15 mouse cellular contexts compared by ENCODE assay signal in genomic region chr14:56824562-56824961, GRCm38 (mm10). TPM values are rescaled to one million over a fixed set of nuclear protein-coding genes. Genes with fewer than 3 reads are reported as not detected.
DNase-seq lines count a peak whose midpoint lies in the region; TF ChIP-seq lines count a peak whose summit lies in the region.
"Had no signal": no experiment of that assay in that cellular context is flagged by ENCODE, and none has a peak within 500 bp of the region (broad histone marks: within the 10 kb centered on the region; RNA-seq: fewer than 3 reads in every experiment).

No protein-coding gene starts in this region.

- H3K27ac ChIP-seq in left cerebral cortex, adult 2 months = no peak overlapping the region
- H3K27ac ChIP-seq: hindbrain, embryonic 10.5 days; macrophage; neural tube, embryonic 13.5 days had no signal

- TF ChIP-seq CTCF in left cerebral cortex, adult 2 months (IDR thresholded peaks at IDR 0.05) = peak; percentile 36

- DNase-seq in left cerebral cortex, adult 2 months (ENCODE audit: extremely low spot score in 1 of 2, low spot score in 2 of 2) = no peak
- DNase-seq in left cerebral cortex, adult 18-20 months (ENCODE audit: low spot score in 2 of 2) = no peak
- DNase-seq in 3T3-L1 (ENCODE audit: low read depth, low spot score) = peak; percentile 34
- peak; percentile 68 for DNase-seq in CD4-positive, CD25-positive, alpha-beta regulatory T cell, adult 2 months (ENCODE audit: low read depth, low spot score)
- peak; percentile 68 for DNase-seq in induced T-regulatory cell, adult 2 months (ENCODE audit: low read depth)
- no peak for DNase-seq in heart, postnatal 36 days
- DNase-seq in spleen, postnatal 14 days (ENCODE audit: low spot score in 2 of 2) = no peak
- DNase-seq: cerebellum, adult 18-20 months; gastrocnemius, postnatal 36 days; kidney, adult 11 months; kidney, postnatal 4 days had no signal

- intact Hi-C loops in left cerebral cortex, adult 2 months (cut with DNase I) = no loop called here
- intact Hi-C loops in heart, postnatal 36 days (cut with DNase I) = no loop called here

- H3K4me3 ChIP-seq in left cerebral cortex, adult 2 months = no peak overlapping the region
- H3K4me3 ChIP-seq: heart, embryonic 12.5 days; hindbrain, embryonic 10.5 days; neural tube, embryonic 13.5 days had no signal

RNA-seq across cellular contexts. Expression of gene Zmym5, which starts 13.0 kb away (rescaled TPM):
- total RNA-seq in left cerebral cortex, adult 2 months (2021) = 10 to 100 TPM; 29.3 to 30.4 TPM
- 10 to 100 TPM; 30.3 to 31.1 TPM for total RNA-seq in left cerebral cortex, adult 18-20 months (2021)
- 10 to 100 TPM; 23.9 to 26.5 TPM for total RNA-seq in heart, postnatal 36 days (2021)

RNA-seq across cellular contexts. Expression of gene Pspc1, which starts 46.4 kb away (rescaled TPM):
- 10 to 100 TPM; 54.8 to 60.5 TPM for total RNA-seq in left cerebral cortex, adult 2 months (2021)
- total RNA-seq in left cerebral cortex, adult 18-20 months (2021) = 10 to 100 TPM; 59.5 to 61.0 TPM
- total RNA-seq in heart, postnatal 36 days (2021) = 10 to 100 TPM; 14.9 to 16.2 TPM

Comparison
In these comparisons a context has a peak if more than half of its experiments do, and no peak if none do; other contexts are left out.
1. DNase-seq: peak in 3T3-L1 (single experiment), CD4-positive, CD25-positive, alpha-beta regulatory T cell, adult 2 months (single experiment) and induced T-regulatory cell, adult 2 months (single experiment); none in left cerebral cortex, adult 2 months (0 of 2), left cerebral cortex, adult 18-20 months (0 of 2), heart, postnatal 36 days (0 of 2) and spleen, postnatal 14 days (0 of 2).